Mouse (Mus musculus) lung, embryonic 14.5 days (tissue): ENCODE measurements around the gene Pfn1. TPM values are rescaled to one million over a fixed set of nuclear protein-coding genes. Genes with fewer than 3 reads are reported as not detected.
A peak's percentile ranks its signal among the peaks of the same experiment; 100 is the strongest.

ENCODE experiments used
- ATAC-seq: fragments of 200-750 bp; cut with Nextera tagmentation; 2 replicates; pipeline ENCODE4 v1.8.0; 2017; ENCODE audit warnings: mild to moderate bottlenecking, moderate TSS enrichment, moderate library complexity; ENCODE audit not compliant: insufficient read depth
- DNase-seq: peaks from one replicate; pipeline ENCODE4 v3.0.0-alpha.2; 2015
- H3K27ac ChIP-seq: fragments of 300-500 bp; sonication (generic); 2 replicates; pipeline ENCODE4 v1.5.1; 2014; ENCODE audit warnings: low read depth, mild to moderate bottlenecking, moderate library complexity
- H3K27me3 ChIP-seq: fragments of 300-500 bp; sonication (generic); 2 replicates; pipeline ENCODE4 v1.6.1; 2014; ENCODE audit warnings: low read length, control low read depth; ENCODE audit not compliant: insufficient read depth
- H3K36me3 ChIP-seq: fragments of 300-500 bp; sonication (generic); 2 replicates; pipeline ENCODE4 v1.6.1; 2014; ENCODE audit warnings: control low read depth; ENCODE audit not compliant: insufficient read depth
- H3K4me1 ChIP-seq: fragments of 300-500 bp; sonication (generic); 2 replicates; pipeline ENCODE4 v1.6.1; 2014; ENCODE audit warnings: antibody characterized with exemption, control low read depth; ENCODE audit not compliant: insufficient read depth
- H3K4me2 ChIP-seq: fragments of 300-500 bp; sonication (generic); 2 replicates; pipeline ENCODE4 v1.6.1; 2014; ENCODE audit warnings: mild to moderate bottlenecking
- H3K4me3 ChIP-seq: fragments of 300-500 bp; sonication (generic); 2 replicates; pipeline ENCODE4 v1.5.1; 2014; ENCODE audit warnings: low read depth, low read length
- H3K9ac ChIP-seq: fragments of 300-500 bp; sonication (generic); 2 replicates; pipeline ENCODE4 v1.6.1; 2014
- H3K9me3 ChIP-seq: fragments of 300-500 bp; sonication (generic); 2 replicates; pipeline ENCODE4 v1.6.1; 2016; ENCODE audit warnings: low read depth, low read length, control low read depth
- CTCF ChIP-seq: IDR thresholded peaks from 2 replicates; pipeline ENCODE4 v1.5.1; 2016; ENCODE audit warnings: antibody characterized with exemption, low read depth
- WGBS: fragments of 180-500 bp; shearing (Covaris S2); extraction: QIAGEN DNeasy Blood & Tissue Kit; methylation state at CpG from one replicate; pipeline ENCODE4 v1.1.7; 2014; 5-methylcytosine and 5-hydroxymethylcytosine counted together
- polyA plus RNA-seq: library from polyadenylated mRNA; unstranded; fragments of >200 nt; fragmentation: Nextera tagmentation; extraction: Ambion mirVana; gene quantifications from 2 replicates; pipeline ENCODE4 v1.2.1, GENCODE M21; 2014

Gene Pfn1
- polyA plus RNA-seq, 1 experiment from 2014 or later = 2,138 TPM

GRCm38 (mm10) chr11:70667271-70668150, 13.1 kb upstream of the Pfn1 start:
- H3K4me2 ChIP-seq = peak overlapping the region; percentile 83
- H3K36me3 ChIP-seq = peaks cover 56% of the 10 kb centered on the region
- H3K27me3 ChIP-seq = no peaks in the 10 kb centered on the region
- DNase-seq (no peak), ATAC-seq (no peak)
- TF ChIP-seq CTCF = no peak
- no peaks in the 10 kb centered on the region for H3K9me3 ChIP-seq
- WGBS = 59% methylated on average over 14 of the region's 14 CpGs
- peak overlapping the region; percentile 58 for H3K9ac ChIP-seq
- peak overlapping the region; percentile 96 for H3K27ac ChIP-seq
- H3K4me1 ChIP-seq = 0 out of 2 replicates have a peak, but pooled peaks cover 7% of the 10 kb centered on the region
- H3K4me3 ChIP-seq = peak overlapping the region; percentile 53

GRCm38 (mm10) chr11:70666687-70667086, 12.2 kb upstream of the Pfn1 start:
- TF ChIP-seq CTCF = no peak
- Histone ChIP-seq H3K27me3 (no peaks in the 10 kb centered on the region), H3K9me3 (no peaks in the 10 kb centered on the region), H3K9ac (no peak overlapping the region), H3K36me3 (peaks cover 57% of the 10 kb centered on the region), H3K4me3 (no peak overlapping the region), H3K27ac (no peak overlapping the region), H3K4me1 (0 out of 2 replicates have a peak, but pooled peaks cover 7% of the 10 kb centered on the region), H3K4me2 (no peak overlapping the region)
- WGBS = 95% methylated on average over 8 of the region's 8 CpGs
- ATAC-seq (no peak), DNase-seq (no peak)

DNA sequence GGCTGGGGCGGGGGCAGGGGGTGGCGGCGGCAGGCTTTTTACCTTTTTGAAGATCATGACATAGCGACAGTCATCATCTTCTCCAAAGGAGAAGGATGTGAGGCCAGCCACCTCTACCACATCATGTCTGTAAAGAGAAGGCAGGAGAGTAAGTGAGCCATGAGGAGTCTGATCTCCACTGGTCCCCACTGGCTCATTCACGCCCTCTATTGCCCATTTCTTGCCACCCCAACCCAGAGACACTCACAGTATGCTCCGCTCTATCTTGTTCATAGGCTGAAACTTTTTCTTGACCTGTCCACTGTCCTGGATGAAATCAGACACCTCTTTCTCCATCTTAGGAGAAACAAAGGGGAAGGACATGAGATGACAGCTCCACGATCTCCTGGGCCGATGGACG, 10.3 kb upstream of the Pfn1 start:
- DNase-seq (no peak), ATAC-seq (no peak)
- H3K4me2 ChIP-seq = no peak overlapping the region
- peaks cover 65% of the 10 kb centered on the region for H3K36me3 ChIP-seq
- 0 out of 2 replicates have a peak, but pooled peaks cover 4% of the 10 kb centered on the region for H3K4me1 ChIP-seq
- 87% methylated on average over 9 of the region's 9 CpGs for WGBS
- TF ChIP-seq CTCF = no peak
- no peak overlapping the region for H3K4me3 ChIP-seq
- no peak overlapping the region for H3K27ac ChIP-seq
- no peak overlapping the region for H3K9ac ChIP-seq
- no peaks in the 10 kb centered on the region for H3K27me3 ChIP-seq
- H3K9me3 ChIP-seq = no peaks in the 10 kb centered on the region

DNA sequence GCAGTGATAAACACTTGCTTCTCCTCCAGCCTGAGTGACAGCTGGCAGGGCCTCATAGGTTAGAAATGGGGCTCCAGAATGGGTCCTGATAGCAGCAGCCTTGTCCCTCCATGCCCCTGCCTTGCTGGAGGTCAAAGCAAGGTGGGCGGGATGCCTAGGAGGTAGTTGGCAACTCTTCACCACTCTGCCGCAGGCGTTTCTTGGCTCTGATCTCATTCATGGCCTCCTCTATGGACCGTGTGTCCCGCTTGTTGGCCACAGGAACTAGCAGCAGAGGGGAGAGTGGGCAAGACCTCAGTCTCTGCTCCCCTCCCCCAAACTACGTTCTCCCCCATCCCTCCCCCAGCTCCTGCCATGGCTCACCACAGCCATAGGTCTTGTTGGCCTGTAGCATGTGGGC, 9.5 kb upstream of the Pfn1 start:
- no peaks in the 10 kb centered on the region for H3K9me3 ChIP-seq
- ATAC-seq (no peak), DNase-seq (no peak)
- no peak overlapping the region for H3K27ac ChIP-seq
- 86% methylated on average over 6 of the region's 6 CpGs for WGBS
- no peaks in the 10 kb centered on the region for H3K27me3 ChIP-seq
- H3K4me3 ChIP-seq = no peak overlapping the region
- no peak for TF ChIP-seq CTCF
- H3K4me2 ChIP-seq = no peak overlapping the region
- H3K4me1 ChIP-seq = 0 out of 2 replicates have a peak, but pooled peaks cover 4% of the 10 kb centered on the region
- no peak overlapping the region for H3K9ac ChIP-seq
- H3K36me3 ChIP-seq = peaks cover 69% of the 10 kb centered on the region

- H3K27ac ChIP-seq = no peak overlapping the region
- no peak overlapping the region for H3K9ac ChIP-seq
- ATAC-seq (no peak), DNase-seq (no peak)
- H3K27me3 ChIP-seq = no peaks in the 10 kb centered on the region
- H3K4me2 ChIP-seq = no peak overlapping the region
- no peak for TF ChIP-seq CTCF
- H3K4me3 ChIP-seq = no peak overlapping the region
- H3K4me1 ChIP-seq = 0 out of 2 replicates have a peak, but pooled peaks cover 6% of the 10 kb centered on the region
- H3K9me3 ChIP-seq = no peaks in the 10 kb centered on the region
- H3K36me3 ChIP-seq = peaks cover 69% of the 10 kb centered on the region
- 91% methylated on average over 8 of the region's 8 CpGs for WGBS
Observed at GRCm38 (mm10) chr11:70663101-70663500, 8.7 kb upstream of the Pfn1 start.

DNA sequence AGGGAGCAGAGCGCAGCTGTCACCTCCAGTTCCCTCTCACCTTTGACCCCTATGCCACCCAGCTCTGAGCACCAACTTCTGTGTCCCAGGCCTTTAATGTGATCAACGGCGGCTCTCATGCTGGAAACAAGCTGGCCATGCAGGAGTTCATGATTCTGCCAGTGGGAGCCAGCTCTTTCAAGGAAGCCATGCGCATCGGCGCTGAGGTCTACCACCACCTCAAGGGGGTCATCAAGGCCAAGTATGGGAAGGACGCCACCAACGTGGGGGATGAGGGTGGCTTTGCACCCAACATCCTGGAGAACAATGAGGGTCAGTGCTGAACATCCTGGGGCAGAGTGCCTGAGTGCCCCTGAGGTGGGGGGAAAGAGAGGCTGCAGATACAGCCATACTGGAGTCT, 6.1 kb upstream of the Pfn1 start:
- no peak for ATAC-seq
- Histone ChIP-seq H3K36me3 (peaks cover 55% of the 10 kb centered on the region), H3K4me3 (no peak overlapping the region), H3K9ac (no peak overlapping the region), H3K9me3 (no peaks in the 10 kb centered on the region), H3K4me2 (no peak overlapping the region), H3K27ac (no peak overlapping the region), H3K27me3 (no peaks in the 10 kb centered on the region), H3K4me1 (peaks cover 22% of the 10 kb centered on the region)
- TF ChIP-seq CTCF = no peak
- 84% methylated on average over 8 of the region's 8 CpGs for WGBS
- DNase-seq = no peak

DNA sequence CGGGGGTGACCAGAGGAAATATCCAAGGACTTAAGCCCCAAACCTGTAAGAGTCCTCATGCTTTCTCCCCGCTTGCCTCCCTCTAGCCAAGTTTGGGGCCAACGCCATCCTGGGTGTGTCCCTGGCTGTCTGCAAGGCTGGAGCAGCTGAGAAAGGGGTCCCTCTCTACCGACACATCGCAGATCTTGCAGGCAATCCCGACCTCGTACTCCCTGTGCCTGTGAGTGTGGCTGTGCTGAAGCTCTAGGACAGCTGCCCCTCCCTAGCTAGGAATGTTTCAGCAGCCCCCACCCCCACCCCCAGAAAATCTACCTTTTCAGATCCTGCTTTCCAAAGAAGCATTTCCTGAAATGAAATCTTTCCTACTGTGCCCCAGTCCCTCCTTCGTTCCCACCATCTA, 4.5 kb upstream of the Pfn1 start:
- TF ChIP-seq CTCF = no peak
- Histone ChIP-seq H3K4me2 (no peak overlapping the region), H3K27me3 (no peaks in the 10 kb centered on the region), H3K4me3 (no peak overlapping the region), H3K27ac (no peak overlapping the region), H3K9me3 (no peaks in the 10 kb centered on the region), H3K36me3 (peaks cover 39% of the 10 kb centered on the region), H3K9ac (no peak overlapping the region), H3K4me1 (peaks cover 22% of the 10 kb centered on the region)
- DNase-seq (no peak), ATAC-seq (no peak)
- 67% methylated on average over 8 of the region's 8 CpGs for WGBS
